Mouse (Mus musculus) stomach, postnatal 0 days (tissue): Measurements from ENCODE around the gene Gm867.

Source experiments
- CTCF ChIP-seq: IDR thresholded peaks from 2 replicates; pipeline ENCODE4 v1.5.1; 2016; ENCODE audit warnings: antibody characterized with exemption, low read depth, mild to moderate bottlenecking, moderate library complexity
- EP300 ChIP-seq: optimal IDR thresholded peaks from 2 replicates; pipeline ENCODE3; 2016; ENCODE audit warnings: antibody characterized with exemption

GRCm38 (mm10) chr10:75939481-75940234, 814 bp downstream of the Gm867 start:
- TF ChIP-seq EP300 (no peak), CTCF (no peak)
